Mouse (Mus musculus) gastrocnemius, postnatal 10 days (tissue): ENCODE measurements around the gene Vmn1r135. TPM values are rescaled to one million over a fixed set of nuclear protein-coding genes. Genes with fewer than 3 reads are reported as not detected.
"Not testable (repeated sequence)": the region's sequence is repeated elsewhere in the genome, so short reads cannot be mapped to it uniquely, and the experiment has no call there.

ENCODE experiments used
- DNase-seq: peaks from one replicate; pipeline ENCODE4 v3.0.0; 2021; ENCODE audit warnings: mixed read lengths
- long read RNA-seq, 2 experiments: library from polyadenylated mRNA; stranded (forward); transcript quantifications; one replicate each; pipeline ENCODE4 v2.0.0; 2021
- total RNA-seq, 2 experiments: library from RNA; stranded (reverse); gene quantifications; 2 replicates each; pipeline ENCODE4 v1.2.3; 2021

The Vmn1r135 gene
- total RNA-seq: not detected
- long read RNA-seq, experiment 1: 0 reads
- long read RNA-seq, experiment 2: 0 reads

GRCm38 (mm10) chr7:21832051-21832450 lies at the start of gene Vmn1r135:
TSS of gene Vmn1r135 (plus strand) at chr7:21832351.
- DNase-seq: not testable (repeated sequence)

- DNase-seq: not testable (repeated sequence)
These were observed 35.5 kb upstream of the Vmn1r135 start, which contains the start of gene Gm4177 for GRCm38 (mm10) chr7:21796628-21797027. TSS of gene Gm4177 (minus strand) at chr7:21796728.

- DNase-seq: not testable (repeated sequence)
These were observed 12.0 kb downstream of the Vmn1r135 start, which contains the start of gene Gm5725 for GRCm38 (mm10) chr7:21844167-21844566. TSS of gene Gm5725 (minus strand) at chr7:21844267.

Other genes with a start within 250 kb of the Vmn1r135 start
- gene Vmn1r132, start 218.3 kb upstream of the Vmn1r135 start, total RNA-seq: not detected
- gene Gm4175, start 70.9 kb upstream of the Vmn1r135 start, total RNA-seq: not detected
- gene Gm4177, start 35.6 kb upstream of the Vmn1r135 start, total RNA-seq: not detected
- gene Gm5725, start 11.9 kb downstream of the Vmn1r135 start, total RNA-seq: not detected
- not detected for gene Gm5891, start 88.9 kb downstream of the Vmn1r135 start, total RNA-seq
- gene Vmn1r137, start 162.2 kb downstream of the Vmn1r135 start, total RNA-seq: not detected
- gene Vmn1r138, start 196.5 kb downstream of the Vmn1r135 start, total RNA-seq: not detected
- gene Gm6176, start 224.0 kb downstream of the Vmn1r135 start, total RNA-seq: not detected
- gene Vmn1r139, start 236.7 kb downstream of the Vmn1r135 start, total RNA-seq: not detected